Mouse (Mus musculus): ENCODE results near the gene Arrb1.
A peak's percentile ranks its signal among the peaks of the same experiment; 100 is the strongest.
"Not testable (repeated sequence)": the region's sequence is repeated elsewhere in the genome, so short reads cannot be mapped to it uniquely, and the experiment has no call there.

The Arrb1 gene

DNA sequence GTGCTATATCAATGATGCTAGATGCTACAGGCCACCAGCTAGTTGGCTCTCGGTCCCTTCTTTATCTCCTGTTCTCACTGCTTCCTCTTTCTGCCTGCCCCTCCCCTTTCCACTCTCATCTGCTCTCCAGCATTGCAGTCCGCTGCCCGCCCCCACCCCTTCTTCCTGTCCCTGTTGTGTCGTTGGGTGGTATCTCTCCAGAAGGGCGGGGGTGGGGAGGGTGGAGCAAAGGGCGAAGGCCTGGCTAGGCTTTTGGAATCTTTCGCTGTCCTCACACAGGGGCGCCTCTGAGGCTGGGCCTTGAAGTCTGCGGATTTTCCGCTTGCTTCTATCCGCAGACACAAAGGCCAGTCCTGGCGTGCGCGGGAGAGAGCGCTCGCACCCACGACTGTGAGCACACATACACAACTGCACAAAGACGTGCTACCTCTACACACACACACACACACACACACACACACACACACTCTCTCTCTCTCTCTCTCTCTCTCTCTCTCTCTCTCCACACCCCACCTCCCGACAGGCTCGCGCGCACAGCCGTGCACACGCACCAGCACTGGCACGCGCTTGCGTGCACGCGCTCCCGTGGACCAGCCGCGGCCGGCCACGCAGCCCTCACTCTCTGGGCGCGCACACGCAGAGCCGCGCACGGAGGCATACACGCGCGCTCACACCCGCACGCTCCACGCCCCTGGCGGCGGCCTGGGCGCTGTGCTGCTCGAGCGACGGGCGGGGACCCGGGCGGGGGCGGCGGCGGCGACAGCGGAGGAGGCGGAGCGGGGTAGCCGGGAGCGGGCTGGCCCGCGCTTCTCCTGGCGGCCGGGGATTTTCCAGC is at the start of gene Arrb1:
Gene Arrb1 (plus strand): TSS at position 566 of the 835 bp plus-strand sequence.
- DNase-seq: peak; percentile 90

GRCm38 (mm10) chr7:99489708-99490107 is 45.6 kb upstream of the Arrb1 start:
- DNase-seq: no peak

- no peak for DNase-seq
Measured at GRCm38 (mm10) chr7:99499128-99499527, 36.1 kb upstream of the Arrb1 start.

DNA sequence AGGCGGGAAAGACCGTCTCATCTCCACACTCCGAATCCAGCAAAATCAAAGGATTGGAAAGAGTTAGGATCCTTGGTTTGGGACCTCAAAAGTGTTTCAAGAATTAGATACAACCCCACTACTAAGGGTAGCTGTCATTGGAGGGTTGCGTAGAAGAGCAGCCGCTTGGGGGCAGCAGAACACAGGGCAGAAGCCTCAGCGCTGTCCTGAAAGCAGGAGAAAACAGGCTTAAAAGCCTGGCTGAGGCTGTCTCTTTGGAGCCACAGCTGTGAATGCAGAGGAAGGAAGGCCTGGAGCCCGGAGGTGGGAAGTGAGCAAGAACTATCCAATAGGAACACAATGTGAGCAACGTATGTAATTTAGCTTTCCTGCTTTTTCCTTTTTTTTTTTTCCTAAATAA is 35.1 kb upstream of the Arrb1 start:
- peak; percentile 85 for DNase-seq

DNA sequence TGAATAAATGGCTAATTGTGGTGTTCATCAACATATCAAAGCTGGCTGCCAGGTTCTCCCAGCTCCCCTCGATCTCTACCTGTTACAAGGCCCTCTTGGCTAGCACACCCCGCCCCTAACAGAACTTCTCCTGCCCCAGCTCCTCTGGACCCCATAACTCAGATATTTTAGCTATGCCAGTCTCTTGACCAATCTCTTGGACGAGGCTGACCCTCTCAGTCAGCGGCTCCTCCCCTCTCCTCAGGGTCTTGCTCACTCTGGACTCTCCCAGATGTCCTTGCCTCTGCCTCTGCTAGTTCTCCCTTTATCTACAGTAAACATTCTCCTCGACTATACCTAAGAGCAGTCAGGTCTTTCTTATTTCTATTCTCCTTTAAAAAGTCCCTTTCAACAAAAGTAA is 34.6 kb upstream of the Arrb1 start:
- no peak for DNase-seq

GRCm38 (mm10) chr7:99501148-99501547 is 34.1 kb upstream of the Arrb1 start:
- no peak for DNase-seq

DNA sequence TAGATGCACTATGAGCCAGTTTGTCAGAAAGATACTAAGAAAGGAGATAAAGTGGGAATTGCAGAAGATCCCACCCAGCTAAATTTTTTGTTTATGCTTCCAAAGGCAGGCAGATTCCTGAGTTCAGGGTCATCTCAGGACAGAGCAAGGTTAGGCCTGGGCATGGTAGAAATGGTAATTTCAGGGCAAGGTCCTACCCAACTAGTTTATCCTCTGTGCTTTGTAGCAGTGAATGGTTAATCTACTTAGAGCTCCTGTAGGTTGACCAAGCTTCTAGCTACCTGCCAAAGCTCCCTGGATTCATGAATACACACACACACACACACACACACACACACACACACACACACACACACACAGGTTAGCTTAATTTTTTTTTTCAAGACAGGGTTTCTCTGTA is 30.7 kb upstream of the Arrb1 start:
- DNase-seq: no peak

DNA sequence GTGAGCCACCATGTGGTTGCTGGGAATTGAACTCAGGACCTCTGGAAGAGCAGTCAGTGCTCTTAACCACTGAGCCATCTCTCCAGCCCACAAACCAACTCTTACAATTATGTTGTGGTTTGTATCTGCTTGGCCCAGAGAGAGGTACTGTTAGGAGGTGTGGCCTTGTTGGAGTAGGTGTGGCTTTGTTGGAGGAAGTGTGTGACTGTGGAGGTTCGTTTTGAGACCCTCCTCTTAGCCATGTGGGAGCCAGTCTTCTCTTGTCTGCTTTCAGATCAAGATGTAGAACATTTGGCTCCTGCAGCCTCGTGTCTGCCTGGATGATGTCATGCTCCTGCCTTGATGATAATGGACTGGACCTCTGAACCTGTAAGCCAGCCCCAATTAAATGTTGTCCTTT is 27.1 kb upstream of the Arrb1 start:
- DNase-seq: not testable (repeated sequence)

- no peak for DNase-seq
Measured at GRCm38 (mm10) chr7:99510087-99510501, 25.2 kb upstream of the Arrb1 start.

DNA sequence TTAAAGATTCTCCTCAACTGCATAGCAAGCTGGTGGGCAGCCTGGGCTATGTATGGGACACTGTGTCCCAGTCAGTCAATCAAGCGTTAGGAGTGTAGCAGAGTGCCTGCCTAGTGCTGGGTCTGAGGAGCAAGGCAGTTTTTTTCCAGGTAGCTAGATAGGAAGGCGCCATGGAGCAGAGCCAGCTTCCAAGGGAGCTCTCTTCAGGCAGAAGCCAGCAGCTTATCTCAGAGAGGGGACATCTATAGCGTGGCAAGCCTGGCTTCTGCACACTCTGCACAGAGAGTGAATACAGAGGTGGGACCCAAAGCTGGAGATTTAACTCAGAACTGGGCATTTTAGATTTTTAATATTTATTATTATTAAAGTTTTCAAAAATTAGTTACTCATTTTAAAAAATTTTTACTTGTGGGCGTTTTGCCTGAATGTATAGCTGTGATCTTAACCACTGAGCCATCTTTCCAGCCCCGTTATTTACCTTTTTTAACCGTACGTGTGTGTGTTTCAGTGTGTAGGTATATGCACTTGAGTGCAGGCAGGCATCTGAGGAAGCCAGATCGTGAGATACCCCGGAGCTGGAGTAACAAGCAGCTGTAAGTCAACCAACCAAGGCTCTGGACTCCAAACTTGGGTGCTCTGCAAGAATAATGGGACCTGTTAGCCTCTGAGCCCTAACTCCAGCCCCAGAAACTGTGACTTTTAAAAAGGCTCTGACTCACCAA is 19.0 kb upstream of the Arrb1 start:
- no peak for DNase-seq

- DNase-seq: no peak
Measured at GRCm38 (mm10) chr7:99516814-99517157, 18.5 kb upstream of the Arrb1 start.

- no peak for DNase-seq
Measured at GRCm38 (mm10) chr7:99518954-99519644, 16.2 kb upstream of the Arrb1 start.

DNA sequence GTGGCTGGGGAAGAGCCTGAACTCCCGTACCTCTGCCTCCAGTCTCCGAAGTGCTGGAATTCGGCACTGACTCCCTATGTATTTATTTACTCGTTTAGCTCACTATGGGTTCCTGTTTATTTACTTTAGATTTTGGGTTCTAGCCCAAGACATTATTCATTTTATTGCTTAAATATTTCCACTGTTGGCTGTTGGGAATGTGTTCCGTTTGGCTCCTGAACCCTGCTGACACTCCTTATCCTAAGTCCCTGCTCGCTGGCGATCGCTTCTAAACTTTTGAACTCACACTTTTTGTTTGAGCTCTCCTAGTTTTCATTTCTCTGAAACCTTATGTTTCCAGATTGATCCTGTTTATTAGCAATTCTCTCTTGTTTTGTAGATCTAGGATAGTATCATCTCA is 12.1 kb upstream of the Arrb1 start:
- DNase-seq: no peak

DNA sequence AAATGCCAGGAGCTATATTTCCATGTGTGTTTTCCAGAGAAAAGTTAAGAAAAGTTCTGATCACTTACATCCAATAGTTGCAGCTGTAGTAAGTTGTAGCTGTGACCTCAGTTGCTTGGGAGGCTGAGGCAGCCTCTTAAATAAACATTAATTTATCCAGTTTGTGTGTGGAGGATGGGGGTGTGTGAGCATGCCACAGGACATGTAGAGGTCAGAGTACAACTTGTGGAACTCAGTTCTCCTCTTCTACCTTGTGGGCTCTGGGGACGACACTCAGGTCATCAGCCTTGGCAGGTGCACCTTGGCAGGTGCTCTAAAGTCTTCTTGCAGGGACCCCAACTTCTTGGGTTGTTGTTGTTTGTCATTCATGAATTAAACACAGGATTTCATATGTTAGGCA is 11.4 kb upstream of the Arrb1 start:
- DNase-seq: no peak

GRCm38 (mm10) chr7:99528547-99528946 is 6.7 kb upstream of the Arrb1 start:
- DNase-seq: no peak

DNA sequence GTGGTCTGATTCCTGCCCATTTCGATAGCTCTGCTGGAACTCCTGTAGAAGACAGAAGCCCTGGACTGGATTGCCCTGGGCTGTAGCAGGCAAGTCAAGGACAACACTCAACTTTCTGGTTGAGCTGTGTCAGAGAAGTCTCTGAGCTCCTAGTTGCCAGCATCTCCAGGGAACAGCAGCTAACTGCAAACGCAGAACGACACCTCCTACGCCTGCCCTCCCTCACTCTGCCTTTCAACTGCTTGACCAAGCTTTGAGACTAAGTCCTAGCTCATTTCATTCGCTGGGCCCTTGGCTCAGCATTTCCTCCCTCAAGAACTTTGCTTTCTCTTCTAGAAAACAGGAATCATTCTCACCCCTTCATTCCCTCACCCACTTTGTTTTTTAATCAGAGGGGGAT is 5.9 kb upstream of the Arrb1 start:
- no peak for DNase-seq

GRCm38 (mm10) chr7:99531408-99531970 is 3.8 kb upstream of the Arrb1 start:
- DNase-seq: no peak

DNA sequence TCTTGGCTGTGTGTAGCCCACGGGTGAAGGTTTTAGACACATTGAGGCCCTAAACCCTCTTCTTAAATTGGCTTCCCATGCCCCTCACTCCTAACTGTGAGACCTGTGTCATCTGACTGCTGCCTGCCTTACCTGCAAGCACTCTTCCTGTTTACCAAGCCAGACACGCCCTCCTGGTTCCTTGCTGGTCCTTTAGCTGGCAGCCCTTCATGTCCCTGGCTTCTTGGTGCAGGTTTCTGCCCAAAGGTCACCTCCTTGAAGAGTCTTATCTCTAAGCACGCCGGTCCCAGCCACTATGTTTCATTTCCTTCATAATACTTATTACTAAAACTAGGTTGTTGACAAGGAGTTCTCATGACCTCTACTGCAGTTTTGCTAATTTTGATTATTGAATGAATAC is 2.7 kb upstream of the Arrb1 start:
- no peak for DNase-seq

DNA sequence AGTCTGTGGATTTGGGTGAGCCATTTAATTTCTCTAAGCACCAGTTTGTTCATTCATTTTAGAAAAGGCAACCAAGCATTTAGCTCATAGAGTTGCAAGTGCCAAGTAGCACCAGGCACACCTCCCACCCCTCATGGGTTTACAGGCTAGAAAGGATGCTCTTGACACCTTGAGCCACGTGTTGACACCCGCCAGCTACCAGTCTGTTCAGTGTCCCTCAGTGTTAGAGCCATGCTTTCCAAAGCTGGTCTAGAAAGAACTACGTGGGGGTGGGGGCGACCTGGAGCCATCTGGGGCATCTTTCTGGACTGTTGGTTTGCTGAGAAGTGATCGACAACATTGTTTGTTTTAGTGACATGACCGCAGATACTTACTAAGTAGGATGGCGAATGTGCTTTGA is 1.7 kb upstream of the Arrb1 start:
- no peak for DNase-seq

DNA sequence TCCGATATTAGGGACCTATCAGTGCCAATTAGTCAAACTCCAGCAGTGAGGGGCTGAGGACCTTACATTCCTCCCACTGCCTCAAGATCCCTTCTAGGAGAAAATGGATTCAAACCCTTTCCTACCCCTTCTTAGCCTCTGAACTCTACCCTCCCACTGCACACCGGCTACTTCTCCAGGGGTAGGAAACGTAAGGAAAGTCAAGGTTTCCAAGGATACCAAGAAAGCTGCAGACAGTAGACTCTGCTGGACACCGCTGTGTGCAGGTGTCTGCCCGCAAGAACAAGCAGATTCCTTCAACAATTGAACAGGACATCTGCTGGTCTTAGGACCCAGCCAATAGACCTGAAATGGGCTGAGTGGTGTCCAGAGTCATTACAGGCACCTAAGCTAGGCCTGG is 765 bp upstream of the Arrb1 start:
- DNase-seq: no peak

DNA sequence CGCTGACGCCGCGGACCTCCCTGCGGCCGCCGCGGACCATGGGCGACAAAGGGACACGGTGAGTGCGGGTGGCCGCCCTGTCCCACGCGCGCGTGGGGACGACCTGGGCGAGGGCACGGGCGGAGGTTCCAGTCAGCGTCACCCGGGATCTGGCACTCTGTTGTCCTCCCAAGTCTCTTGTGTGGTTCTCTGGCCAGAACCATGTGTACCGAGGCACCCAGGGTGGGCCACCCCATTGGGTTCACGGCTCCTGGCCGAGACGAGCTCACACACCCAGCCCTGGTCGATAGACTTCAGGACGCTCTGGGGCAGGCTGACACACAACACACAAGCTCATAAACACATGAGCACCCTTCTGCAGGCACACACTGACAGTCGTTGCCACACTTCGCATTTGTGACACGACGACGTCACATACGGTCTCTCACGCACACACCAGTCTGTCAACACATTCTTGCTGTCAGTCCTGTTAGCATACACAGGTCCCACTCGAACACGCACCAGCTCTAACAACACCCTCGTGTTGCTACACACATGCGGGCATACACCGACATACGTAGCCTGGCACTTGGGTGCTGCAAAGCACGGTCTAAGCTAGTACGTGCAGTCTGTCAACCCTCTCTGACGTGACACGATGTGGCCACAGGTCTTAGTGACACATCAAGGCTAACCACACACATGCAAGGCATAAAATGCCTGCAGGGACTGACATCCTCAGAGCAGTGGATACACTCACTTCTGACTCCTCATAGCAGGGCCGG is 655 bp downstream of the Arrb1 start:
- peak; percentile 47 for DNase-seq

- no peak for DNase-seq
Measured at GRCm38 (mm10) chr7:99537183-99537756, 2.0 kb downstream of the Arrb1 start.
